Mouse (Mus musculus) C2C12 (cell line): ENCODE data around the gene Lrp1. TPM values are rescaled to one million over a fixed set of nuclear protein-coding genes. Genes with fewer than 3 reads are reported as not detected.
A peak's percentile ranks its signal among the peaks of the same experiment; 100 is the strongest.

Experiments
- H3K27me3 ChIP-seq: one replicate; pipeline ENCODE4 v1.6.1; 2011; ENCODE audit not compliant: control insufficient read depth, insufficient read depth, insufficient read length
- H3K36me3 ChIP-seq: one replicate; pipeline ENCODE4 v1.6.1; 2011; ENCODE audit not compliant: control insufficient read depth, insufficient read depth
- H3K4me3 ChIP-seq: one replicate; pipeline ENCODE4 v1.5.1; 2011; ENCODE audit warnings: mild to moderate bottlenecking, control low read depth; ENCODE audit not compliant: poor library complexity, insufficient read depth, severe bottlenecking
- H3K79me2 ChIP-seq: one replicate; pipeline ENCODE4 v1.6.1; 2011; ENCODE audit not compliant: control insufficient read depth, insufficient read depth
- H3K79me3 ChIP-seq: one replicate; pipeline ENCODE4 v1.6.1; 2011; ENCODE audit warnings: low read depth, control low read depth
- H3ac ChIP-seq: one replicate; pipeline ENCODE3; 2011; ENCODE audit warnings: low read depth; ENCODE audit not compliant: control insufficient read depth, insufficient read length
- CEBPB ChIP-seq: IDR thresholded peaks from one replicate; pipeline ENCODE4 v1.6.1; 2011; ENCODE audit warnings: low read depth, mild to moderate bottlenecking, control low read depth, moderate library complexity
- CTCF ChIP-seq: IDR thresholded peaks from one replicate; pipeline ENCODE4 v1.5.1; 2011; ENCODE audit not compliant: control insufficient read depth, insufficient read depth, insufficient read length
- FOSL1 ChIP-seq: IDR thresholded peaks from one replicate; pipeline ENCODE4 v1.8.0; 2011; ENCODE audit warnings: mild to moderate bottlenecking, low read length; ENCODE audit not compliant: poor library complexity, insufficient read depth, severe bottlenecking
- MAX ChIP-seq: IDR thresholded peaks from one replicate; pipeline ENCODE4 v1.6.1; 2011; ENCODE audit warnings: mild to moderate bottlenecking, control low read depth
- MYOD1 ChIP-seq: IDR thresholded peaks from one replicate; pipeline ENCODE4 v1.6.1; 2011; ENCODE audit warnings: low read depth; ENCODE audit not compliant: control insufficient read depth, insufficient read length
- MYOG ChIP-seq: IDR thresholded peaks from one replicate; pipeline ENCODE4 v1.6.1; 2011; ENCODE audit not compliant: control insufficient read depth, insufficient read length; ENCODE audit errors: extremely low read depth
- USF1 ChIP-seq: IDR thresholded peaks from one replicate; pipeline ENCODE4 v1.6.1; 2011; ENCODE audit warnings: low read depth, mild to moderate bottlenecking, control low read depth, moderate library complexity
- polyA plus RNA-seq: library from polyadenylated mRNA; unstranded; fragments of >200 nt; fragmentation: generic; extraction: Trizol; gene quantifications from one replicate; pipeline ENCODE4 v1.2.1, GENCODE M21; 2012; ENCODE audit warnings: missing spikeins

The Lrp1 gene
- polyA plus RNA-seq, 1 experiment: 190 TPM

DNA sequence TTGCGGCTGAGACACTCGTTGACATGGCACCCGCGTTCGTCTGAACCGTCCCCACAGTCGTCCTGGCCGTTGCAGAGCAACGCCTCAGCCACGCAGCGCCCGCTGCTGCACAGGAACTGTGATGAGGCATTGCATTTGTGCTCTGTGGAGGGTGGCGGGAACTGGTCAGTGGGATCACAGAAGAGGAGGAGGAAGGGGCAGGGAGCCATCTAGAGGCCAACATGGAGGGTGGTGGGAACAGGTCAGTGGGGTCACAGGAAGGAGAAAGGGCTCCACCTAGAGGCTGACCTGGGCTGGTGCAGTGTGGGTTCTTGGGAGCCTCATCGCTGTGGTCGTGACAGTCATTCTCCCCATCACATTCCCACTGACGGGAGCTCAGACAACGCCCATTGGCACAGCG lies 65.2 kb downstream of the Lrp1 start:
- peaks cover 93% of the 10 kb centered on the region for H3K36me3 ChIP-seq
- no peak overlapping the region for H3K4me3 ChIP-seq
- no peaks in the 10 kb centered on the region for H3K27me3 ChIP-seq
- TF ChIP-seq CTCF (peak; percentile 72), MYOD1 (no peak)
- H3ac ChIP-seq: no peak overlapping the region
- H3K79me2 ChIP-seq: no peaks in the 10 kb centered on the region
- no peaks in the 10 kb centered on the region for H3K79me3 ChIP-seq

DNA sequence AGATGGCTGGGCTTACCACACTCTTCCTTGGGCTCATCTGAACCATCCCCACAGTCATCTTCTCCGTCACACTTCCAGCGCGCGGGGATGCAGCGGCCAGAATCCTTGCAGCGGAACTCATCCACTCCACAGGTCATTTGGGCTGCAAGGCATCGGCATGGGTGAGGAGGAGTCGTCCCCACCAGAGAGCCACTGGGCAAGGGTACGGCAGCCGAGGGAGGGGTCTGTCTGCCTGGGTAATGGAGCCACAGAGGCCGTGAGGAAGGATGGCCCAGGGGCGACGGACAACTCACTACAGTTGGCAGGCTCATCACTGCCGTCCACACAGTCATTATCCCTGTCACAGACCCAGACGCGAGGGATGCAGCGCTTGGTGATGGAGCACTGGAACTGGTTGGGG lies 71.1 kb downstream of the Lrp1 start:
- Histone ChIP-seq H3ac (no peak overlapping the region), H3K79me3 (no peaks in the 10 kb centered on the region), H3K36me3 (peaks cover 99% of the 10 kb centered on the region), H3K27me3 (no peaks in the 10 kb centered on the region), H3K4me3 (no peak overlapping the region), H3K79me2 (no peaks in the 10 kb centered on the region)
- no peak for TF ChIP-seq CEBPB
- no peak for TF ChIP-seq MYOG
- no peak for TF ChIP-seq MYOD1

DNA sequence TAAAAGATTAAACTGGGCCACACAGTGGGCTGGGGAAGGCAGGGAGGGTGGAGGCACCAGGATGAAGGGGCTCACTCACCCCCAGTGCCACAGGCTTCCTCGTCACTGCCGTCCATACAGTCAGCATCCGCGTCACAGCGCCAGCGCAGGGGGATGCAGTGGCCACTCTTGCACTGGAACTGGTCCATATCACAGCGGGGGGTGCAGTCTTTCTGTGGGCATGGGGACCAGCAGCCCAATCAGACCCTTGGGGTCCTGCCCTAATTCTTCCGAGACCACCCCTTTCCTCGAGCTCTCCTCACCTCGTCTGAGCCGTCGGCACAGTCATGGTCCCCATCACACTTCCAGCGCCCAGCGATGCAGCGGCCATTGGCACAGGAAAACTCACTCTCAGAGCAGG lies 72.7 kb downstream of the Lrp1 start:
- Histone ChIP-seq H3K27me3 (no peaks in the 10 kb centered on the region), H3ac (no peak overlapping the region), H3K79me3 (no peaks in the 10 kb centered on the region), H3K4me3 (no peak overlapping the region), H3K36me3 (peaks cover 99% of the 10 kb centered on the region), H3K79me2 (no peaks in the 10 kb centered on the region)
- TF ChIP-seq FOSL1 (no peak), CTCF (no peak), CEBPB (no peak), MYOD1 (no peak), USF1 (no peak), MAX (no peak), MYOG (no peak)

DNA sequence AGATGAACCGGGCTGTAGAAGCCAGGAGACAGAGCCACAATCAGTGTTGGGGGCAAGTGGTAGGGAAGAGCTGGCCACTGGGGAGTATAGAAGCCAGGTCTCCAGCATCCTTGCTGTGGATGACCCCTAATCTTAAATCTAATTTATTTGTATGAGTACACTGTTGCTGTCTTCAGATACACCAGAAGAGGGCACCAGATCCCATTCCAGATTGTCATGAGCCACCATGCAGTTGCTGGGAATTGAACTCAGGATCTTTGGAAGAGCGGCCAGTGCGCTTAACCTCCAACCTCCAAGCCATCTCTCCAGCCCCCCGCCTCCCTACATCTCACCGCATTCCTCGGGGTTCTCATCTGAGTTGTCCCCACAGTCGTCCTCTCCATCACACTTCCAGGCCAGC lies 74.4 kb downstream of the Lrp1 start:
- peaks cover 97% of the 10 kb centered on the region for H3K36me3 ChIP-seq
- H3K79me3 ChIP-seq: no peaks in the 10 kb centered on the region
- no peak overlapping the region for H3K4me3 ChIP-seq
- no peak overlapping the region for H3ac ChIP-seq
- no peaks in the 10 kb centered on the region for H3K79me2 ChIP-seq
- no peak for TF ChIP-seq MAX
- TF ChIP-seq CEBPB: no peak
- TF ChIP-seq MYOD1: no peak
- no peak for TF ChIP-seq FOSL1
- TF ChIP-seq USF1: no peak
- TF ChIP-seq CTCF: no peak
- no peak for TF ChIP-seq MYOG
- no peaks in the 10 kb centered on the region for H3K27me3 ChIP-seq

DNA sequence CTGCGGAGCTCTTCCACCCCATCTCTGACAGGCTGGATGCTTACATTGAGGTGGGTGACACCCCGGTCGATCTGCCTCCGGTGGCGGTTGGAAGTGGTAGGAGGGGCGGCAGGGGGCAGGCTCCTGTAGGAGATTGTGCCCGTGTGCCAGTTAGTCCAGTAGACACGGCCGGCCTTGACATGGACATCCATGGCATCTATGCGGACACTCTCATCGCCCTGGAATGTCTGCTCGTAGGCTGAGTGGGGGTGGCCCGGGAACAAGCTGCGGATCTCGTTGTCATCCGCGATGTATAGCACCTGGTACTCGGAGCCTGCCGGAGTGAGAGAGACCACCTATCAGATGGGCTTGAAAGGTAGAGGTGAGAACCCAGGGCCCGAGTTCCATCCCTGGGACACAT lies 76.6 kb downstream of the Lrp1 start:
- no peak overlapping the region for H3ac ChIP-seq
- H3K79me3 ChIP-seq: no peaks in the 10 kb centered on the region
- no peaks in the 10 kb centered on the region for H3K79me2 ChIP-seq
- H3K27me3 ChIP-seq: no peaks in the 10 kb centered on the region
- no peak overlapping the region for H3K4me3 ChIP-seq
- TF ChIP-seq CTCF (no peak), USF1 (no peak)
- H3K36me3 ChIP-seq: peaks cover 90% of the 10 kb centered on the region

DNA sequence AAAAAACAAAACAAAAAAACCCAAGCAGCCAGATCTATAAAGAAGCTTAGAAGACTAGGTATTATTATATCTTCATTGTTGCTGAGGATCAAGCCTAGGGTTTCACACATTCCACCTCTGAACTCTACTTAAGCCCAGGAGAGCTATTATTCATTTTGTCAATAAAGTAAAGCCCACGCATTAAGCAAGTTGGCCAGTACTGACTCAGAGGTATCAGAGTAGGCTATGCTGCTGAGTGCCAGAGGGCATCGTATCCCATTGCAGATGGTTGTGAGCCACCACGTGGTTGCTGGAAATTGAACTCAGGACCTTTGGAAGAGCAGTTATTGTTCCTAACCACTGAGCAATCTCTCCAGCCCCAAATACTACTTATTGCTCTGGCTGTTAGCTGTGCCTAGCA lies 77.0 kb downstream of the Lrp1 start:
- peaks cover 89% of the 10 kb centered on the region for H3K36me3 ChIP-seq
- no peak overlapping the region for H3K4me3 ChIP-seq

DNA sequence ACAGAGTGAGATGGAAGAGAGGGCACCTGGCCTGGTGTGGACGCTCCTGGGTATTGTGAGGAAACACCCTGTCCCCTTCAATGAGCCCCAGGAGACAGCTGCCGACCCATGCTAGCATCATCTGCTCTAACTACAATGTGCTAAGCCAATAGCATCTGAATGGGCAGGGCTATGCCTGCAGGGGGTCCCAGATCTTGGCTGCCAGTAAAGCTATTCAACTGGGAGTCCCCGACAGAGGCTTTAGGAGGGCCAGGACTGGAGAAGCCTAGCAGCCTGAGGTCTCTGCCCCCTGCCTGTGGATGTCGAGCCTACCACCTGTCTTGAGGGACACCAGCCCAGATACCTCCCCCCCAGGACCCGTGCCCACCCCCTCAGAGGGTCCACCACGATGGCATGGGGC lies 78.2 kb downstream of the Lrp1 start:
- TF ChIP-seq MAX (no peak), MYOD1 (no peak), USF1 (no peak), CTCF (no peak), MYOG (no peak), FOSL1 (no peak), CEBPB (no peak)
- Histone ChIP-seq H3K27me3 (no peaks in the 10 kb centered on the region), H3K79me2 (no peaks in the 10 kb centered on the region), H3K36me3 (peaks cover 86% of the 10 kb centered on the region), H3ac (no peak overlapping the region), H3K79me3 (no peaks in the 10 kb centered on the region), H3K4me3 (no peak overlapping the region)

More for the DNA sequence above, 77.0 kb downstream of the Lrp1 start:
- Histone ChIP-seq H3ac (no peak overlapping the region), H3K79me3 (no peaks in the 10 kb centered on the region), H3K27me3 (no peaks in the 10 kb centered on the region), H3K79me2 (no peaks in the 10 kb centered on the region)
- TF ChIP-seq MAX: no peak
- no peak for TF ChIP-seq CTCF
- peak; percentile 40 for TF ChIP-seq USF1
- no peak for TF ChIP-seq MYOG
